Mouse (Mus musculus) c-Kit-positive CD71-negative TER-119-negative erythroid progenitor cells, embryonic 14.5 days (primary cell): ENCODE data around the gene Celf1.

Source experiments
- DNase-seq: peaks from one replicate; pipeline ENCODE4 v3.0.0-alpha.2; 2013; ENCODE audit warnings: low read depth

Gene Celf1

DNA sequence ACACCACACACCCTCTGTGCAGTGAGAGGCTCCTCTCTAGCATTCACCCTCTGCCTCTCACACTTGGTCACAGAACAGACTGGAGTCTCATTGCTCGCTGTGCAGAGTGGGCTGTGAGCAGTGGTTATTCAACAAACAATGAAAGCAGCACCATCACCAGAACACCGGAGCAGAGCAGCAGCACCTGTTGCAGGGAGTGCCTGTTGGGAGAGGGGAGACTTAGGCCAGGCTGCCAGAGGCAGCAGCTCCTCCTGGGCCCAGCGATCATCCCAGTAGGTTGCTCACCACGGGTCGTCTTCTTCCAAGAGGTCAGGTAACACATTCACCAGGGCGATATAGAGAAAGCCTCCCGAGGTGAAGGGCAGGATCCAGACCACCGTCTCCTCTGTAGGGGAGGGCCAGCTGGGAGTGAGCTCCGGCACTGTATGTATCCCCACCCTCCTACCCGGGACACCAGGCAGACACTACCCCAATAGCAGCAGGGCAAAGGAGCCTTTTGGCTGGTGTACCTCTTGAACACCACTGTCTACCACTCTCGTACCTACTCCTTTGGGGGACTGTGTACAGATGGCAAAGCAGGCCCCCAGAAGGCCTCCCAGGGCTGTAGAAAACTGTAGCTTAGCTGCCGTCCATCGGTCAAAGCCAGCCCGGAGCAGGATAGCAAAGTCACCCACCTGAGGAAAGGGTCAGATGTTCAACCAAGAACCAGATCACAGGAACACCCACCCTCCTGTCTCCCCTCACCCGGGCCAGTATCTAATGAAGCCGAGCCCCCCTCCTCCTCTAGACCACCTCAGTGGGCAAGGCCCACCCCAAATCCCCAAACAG lies 122.8 kb downstream of the Celf1 start:
- no peak for DNase-seq

DNA sequence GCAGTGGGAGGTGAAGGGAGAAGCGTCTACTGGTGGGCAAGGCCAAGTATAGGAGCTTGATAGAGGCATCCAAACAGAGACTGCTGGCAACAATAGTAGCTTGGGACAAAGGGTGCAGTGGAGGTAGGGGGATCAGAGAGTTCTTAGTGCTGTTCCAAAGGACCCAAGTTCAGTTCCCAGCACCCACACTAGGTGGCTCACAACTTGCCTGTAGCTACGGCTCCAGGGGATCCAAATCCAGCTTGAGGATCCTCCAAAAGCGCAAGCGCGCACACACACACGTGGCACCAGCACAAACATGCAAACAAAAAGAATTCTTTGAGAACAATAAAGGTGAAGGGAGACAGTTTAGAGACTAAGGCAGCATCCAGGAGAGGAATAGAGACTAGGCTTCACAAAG lies 124.0 kb downstream of the Celf1 start:
- no peak for DNase-seq

DNA sequence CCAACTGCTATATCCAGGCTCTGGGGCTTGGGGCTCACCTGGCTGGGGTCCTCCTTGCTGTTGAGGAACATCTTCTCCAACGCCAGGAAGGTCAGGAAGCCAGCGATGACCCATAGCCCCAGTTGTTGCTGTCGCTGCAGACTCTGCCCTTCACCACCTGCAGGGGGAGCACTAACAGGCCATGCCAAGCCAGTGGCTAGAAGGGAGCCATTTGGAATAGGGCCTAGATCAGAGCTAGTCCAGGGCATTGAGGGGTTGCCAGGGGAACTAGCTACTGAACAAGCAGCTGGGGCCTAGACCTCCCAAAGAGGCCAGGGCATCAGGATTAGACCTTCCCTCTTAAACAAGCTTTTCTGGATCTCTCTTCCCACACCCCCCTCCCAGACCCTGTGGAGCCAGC lies 125.4 kb downstream of the Celf1 start:
- no peak for DNase-seq

DNA sequence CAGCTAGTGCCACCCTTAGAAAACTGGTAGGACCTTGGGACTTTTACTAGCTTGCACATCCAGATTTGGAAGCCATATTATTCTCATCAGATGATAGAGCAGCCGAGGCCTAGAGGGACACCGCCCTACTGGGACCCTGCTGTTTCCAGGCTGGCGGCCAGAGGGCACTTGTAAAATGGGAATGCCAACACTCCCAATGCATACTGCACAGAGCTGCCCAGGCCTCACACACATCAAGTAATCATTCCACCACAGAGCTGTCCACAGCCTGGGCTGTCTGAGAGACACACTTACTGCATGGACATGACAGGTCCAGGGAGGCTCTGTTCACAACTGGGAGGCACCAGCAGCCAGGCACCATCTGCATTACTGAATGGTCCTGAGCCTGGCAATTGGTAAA lies 126.3 kb downstream of the Celf1 start:
- no peak for DNase-seq

DNA sequence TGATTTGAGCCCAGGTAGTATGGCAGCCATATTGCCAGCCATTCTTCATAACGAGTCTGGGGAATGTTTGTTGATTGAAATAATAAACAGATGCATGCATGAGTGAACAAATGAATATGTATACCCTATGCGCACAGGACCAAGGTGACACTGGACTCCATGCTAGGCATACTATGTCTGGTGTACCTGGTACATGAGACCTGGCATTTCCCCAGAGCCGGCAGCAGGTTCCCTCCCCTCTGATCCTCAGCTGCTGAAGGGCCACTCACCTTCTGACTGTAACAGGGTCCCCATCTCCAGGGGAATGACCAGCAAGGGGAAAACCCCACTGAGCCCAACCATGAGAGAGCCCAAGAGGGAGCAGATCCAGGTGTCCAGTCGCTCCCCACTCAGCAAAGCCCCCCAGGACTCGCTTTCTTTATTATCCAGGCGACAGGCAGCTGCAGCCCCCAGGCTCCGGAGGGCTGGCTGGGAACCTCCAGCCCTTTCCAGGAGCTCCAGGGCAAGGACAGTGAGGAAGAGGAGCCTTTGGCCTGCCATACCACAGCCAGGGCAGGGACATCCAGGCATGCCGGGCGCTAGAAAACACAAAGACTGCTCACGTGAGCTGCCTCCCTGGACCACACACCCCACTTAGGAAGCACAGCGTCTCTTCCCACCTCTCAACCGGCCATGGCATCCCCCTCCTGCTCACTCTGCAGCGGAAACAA lies 128.1 kb downstream of the Celf1 start:
- no peak for DNase-seq

DNA sequence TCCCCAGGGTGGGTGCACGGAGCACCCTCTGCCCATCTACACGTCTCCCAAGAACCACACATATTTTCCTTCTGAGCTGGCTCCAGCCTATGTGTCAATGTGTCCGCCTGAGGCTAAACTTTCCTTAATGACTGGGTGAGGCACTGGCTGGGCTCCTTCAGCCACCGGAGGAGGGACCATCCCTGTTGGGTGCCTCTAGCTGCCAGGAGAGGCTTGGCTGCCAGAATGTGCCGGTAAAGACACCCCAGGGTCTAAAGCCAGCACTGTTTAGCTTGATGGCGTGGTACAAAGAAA lies 128.6 kb downstream of the Celf1 start:
- DNase-seq, result no peak
